Mouse (Mus musculus) lung, postnatal 36 days (tissue): Measurements from ENCODE around the gene Cbx2.

Experiments
- DNase-seq: peaks from one replicate; pipeline ENCODE4 v3.0.0; 2022; ENCODE audit warnings: mixed read lengths

Gene Cbx2

DNA sequence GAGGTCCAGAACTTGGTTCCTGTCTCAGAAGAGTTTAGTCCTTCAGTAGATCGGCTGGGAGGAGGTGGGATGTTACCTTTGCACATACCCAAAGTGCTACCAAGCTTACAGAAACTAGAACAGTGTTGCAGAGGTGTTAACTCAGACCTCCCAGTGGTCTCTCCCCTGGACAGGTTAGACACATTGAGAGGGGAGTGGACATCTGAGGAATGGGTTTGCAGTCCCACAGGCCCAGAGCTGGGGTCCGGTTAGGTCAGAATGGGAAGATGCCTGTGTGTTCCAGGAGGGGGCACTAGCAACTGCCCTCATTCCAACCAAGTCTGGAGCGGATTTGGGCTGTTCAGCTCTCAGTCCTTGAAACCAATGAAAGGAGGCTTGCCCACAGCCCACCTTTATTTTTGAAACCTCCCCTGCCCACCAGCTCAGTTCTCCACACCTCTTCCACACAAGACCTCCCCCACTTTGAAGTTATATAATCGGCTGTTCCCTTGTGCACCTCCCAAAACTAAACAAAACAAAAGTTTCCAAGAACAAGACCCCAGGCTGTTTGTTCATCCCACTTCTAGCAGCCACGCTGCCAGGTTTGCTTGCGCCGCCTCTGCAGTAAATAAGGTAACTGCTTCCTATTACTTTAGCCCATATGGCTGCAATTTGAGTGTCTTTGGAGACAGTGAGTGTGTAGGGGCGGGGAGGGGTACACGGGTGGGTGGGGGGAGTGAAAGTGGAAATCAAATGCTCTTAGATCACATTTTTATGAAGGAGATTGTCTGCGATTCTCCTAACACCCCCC lies 21.2 kb downstream of the Cbx2 start:
- DNase-seq: no peak

DNA sequence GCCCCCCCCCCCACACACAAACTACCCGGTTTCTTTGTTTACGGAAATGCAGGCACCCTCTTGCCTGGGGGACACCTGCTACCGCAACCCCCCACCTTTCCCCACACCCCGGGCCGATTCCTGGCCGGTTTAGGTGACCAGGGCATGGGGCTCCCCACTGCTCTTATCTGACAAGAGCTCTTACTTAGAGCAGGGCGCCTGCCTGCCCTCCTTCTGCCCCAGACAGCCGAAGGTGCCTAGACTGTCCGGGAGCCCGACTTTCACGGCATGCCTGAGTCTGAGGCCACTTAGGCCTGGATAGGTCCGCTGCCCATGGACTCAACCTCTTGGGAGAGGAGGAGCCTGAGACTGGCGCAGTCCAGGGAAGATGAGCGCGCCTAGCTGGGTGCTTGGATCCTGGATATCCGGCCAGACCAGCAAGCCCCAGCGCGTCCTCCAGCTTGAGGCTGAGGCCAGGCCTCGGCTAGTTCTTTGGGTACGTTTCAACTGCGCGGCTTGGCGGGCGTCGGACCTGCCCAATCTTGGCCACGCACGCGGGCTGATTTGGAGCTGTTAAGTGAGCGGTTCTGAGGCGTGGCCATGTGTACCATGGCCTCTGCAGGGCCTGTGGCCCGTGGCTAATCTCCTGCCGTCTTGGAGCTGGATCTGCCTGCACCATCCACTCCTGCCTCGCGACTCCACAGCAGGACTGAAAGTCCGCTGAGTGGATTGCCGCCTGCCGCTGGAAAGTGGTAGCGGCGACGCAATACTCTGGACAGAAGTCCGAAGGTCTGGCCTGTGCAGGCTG lies 22.0 kb downstream of the Cbx2 start:
- DNase-seq: no peak

DNA sequence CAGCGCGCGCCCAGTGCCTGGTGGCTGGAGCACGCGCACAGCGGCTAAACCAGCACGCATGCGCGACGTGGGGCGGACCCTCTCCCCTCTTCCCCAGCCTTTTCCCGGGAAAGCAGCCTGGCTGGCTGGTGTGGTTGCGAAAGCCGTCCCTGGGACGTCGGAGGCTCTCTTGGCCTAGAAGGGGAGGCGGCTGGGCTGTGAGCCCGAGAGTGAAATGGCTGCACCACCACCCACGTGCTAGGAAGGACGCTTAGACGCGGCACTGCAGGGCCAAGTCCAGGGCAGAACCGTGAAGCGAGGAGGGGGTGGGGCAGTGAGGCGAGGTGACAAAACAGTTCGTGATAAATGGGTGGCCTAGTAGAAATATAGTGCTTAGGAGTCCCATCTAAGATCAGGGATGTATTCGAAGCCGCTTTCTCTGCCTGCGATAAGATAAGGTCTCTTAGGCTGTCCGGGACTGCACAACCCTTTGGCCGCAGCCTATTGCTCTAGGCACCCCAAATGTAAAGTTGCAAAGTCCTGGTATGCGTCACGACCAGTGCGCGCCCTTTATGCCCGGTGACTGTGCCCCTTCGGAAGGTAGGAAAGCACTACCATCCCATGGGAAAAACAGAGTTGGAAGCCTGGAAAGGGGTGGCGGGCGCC lies 24.0 kb downstream of the Cbx2 start:
- peak; percentile 74 for DNase-seq

DNA sequence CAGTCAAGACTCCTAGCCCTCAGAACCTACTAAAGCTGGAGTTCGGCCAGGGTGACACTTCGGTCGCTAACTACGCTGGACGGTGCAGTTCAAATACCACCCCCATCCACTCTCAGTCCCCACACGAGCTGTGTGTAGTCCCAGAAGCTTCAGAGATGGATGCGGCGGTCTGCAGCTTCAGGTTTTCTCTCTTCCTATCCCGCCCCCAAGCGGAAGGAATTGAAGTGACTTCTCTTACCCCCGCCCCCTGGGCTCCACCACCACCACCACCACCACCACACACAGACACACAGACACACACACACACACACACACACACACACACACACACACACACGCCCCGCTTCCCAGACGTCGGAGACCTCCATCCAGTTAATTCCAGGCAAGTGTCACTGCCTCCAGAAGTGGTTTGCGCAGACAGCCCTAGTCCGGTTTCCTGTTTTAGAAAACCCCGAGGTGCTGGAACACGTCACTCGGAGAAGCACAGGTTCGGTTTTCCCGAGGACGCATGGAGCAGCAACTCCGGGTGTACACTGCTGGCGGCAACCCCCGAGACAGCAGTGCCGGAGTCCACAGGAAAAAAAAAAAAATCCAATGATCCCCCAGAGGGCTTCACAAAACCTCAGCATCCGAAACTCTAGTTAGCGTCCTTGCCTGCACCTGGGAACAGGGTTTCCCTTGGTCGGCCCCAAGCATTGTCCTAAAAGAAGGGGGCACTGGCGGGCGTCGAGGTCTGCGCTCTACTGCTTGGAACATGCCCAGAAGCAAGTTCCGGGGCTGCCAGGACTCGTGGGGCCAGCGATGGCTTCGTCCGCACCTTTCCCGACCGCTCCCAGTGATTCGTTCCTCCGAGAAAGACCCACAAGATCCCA lies 24.7 kb downstream of the Cbx2 start:
- no peak for DNase-seq

DNA sequence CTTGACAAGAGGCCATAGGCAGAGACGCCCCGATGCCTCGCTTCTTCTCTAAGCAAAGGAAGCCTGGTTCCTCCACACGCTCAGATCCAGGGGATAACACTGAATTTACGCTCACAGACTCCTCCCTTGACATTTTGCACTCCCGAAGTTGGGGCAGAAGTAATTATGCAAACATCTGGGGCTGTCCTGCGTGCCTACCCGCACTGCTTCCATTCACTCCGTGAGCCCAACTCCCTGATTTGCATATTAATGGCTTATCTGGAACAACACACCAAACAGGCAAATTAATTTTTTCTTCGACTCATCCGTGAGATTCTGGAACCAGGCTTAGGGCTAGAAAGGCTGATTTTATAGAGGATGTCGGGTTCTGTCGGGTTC lies 25.4 kb downstream of the Cbx2 start:
- no peak for DNase-seq

DNA sequence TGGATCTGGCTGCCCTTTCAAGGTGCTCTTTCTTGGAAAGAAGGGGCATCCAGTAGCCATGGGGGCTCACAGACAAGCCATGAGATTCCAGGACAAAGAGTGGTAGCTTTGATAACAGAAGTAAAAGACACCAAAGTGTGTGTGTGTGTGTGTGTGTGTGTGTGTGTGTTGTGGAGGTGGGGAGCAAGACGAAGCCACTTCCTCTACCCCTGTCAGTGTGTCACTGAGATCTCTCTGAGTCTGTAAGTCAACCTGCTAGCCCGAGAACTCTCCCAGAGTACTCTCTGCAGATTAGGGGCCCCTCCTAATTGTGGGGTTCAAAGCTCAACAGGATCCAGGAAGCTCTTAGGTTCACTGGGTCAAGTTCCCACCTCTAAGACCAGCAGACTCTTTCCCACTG lies 27.6 kb downstream of the Cbx2 start:
- no peak for DNase-seq

DNA sequence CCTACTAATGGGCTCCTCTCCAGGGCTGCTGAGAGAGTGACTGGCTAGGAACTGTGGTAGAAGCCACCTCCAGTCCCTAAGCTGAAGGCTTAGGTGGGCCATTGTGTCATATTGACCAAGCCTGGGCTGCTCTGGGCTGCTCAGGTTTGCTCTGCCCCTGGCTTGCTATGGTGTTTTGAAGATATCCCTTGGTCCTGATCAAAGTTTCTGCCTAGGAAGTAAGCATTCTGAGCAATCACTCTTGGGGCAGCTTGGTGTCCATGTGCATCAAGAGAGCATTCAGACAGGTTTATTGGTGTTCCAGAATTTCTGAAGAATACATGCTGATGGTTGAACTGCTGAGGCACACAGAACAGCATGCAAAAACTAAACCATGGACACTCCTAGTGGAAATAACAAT lies 28.7 kb downstream of the Cbx2 start:
- DNase-seq: no peak

DNA sequence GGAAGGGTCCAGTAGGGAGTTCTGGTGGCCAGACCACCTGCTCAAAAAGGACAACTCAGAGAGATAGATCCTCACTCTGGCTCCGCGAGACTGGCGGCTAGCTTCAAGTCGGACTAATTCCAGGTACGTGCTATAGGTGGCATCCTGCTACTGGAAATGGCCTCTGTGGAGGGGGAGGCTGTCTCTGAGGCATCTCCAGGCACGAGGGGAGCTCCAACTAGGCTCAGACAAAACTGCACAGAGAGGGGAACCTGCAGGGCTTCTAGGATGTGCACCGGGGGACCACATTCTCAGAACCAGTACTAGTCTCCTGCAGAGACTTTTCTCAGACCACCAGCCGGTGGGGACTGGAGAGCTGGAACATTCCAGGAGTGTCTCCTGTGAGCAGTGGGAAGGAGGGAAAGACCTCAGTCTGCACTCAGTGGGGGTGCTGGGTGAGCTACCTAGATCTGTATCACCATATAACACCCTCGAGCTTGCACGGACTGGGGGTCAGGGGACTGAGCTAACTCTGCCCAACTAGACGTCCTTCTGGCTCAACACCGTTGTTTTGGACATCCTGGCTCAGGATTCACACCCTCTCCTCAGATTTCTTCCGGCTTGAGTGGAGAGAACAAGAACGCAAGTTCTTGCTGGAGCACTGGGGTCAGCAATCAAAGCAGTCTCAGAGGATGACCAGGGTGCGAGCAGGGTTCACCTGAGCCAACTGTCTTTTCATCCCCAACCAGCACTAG lies 29.3 kb downstream of the Cbx2 start:
- peak; percentile 62 for DNase-seq

DNA sequence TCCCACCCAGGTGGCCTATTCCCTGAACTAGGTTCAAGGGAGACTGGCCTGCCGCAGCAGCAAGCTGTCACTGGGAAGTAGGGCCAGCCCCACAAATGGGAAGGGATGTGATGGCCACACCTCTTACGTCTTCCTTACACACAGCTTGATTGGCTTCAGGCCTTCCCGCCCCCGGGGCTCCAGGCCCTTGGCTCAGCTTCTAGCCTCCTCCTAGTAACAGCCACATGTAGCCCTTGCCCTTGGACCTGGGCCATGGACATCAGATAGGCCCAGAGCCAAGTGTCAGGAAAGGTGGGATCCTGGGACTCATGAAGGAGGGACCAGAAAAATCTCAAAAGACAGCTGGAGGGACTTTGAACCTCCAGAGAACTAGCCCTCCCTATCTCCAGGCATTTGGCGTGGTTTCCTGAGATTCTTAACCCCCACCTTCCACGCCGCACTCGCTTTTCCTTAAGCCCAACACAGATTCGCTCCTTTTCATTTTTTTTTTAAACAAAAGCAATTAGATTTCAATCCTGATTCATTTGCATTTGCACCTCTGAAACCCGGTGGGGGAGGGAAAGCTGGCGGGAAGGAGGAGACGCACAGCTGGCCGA lies 30.0 kb downstream of the Cbx2 start:
- DNase-seq: peak; percentile 56

DNA sequence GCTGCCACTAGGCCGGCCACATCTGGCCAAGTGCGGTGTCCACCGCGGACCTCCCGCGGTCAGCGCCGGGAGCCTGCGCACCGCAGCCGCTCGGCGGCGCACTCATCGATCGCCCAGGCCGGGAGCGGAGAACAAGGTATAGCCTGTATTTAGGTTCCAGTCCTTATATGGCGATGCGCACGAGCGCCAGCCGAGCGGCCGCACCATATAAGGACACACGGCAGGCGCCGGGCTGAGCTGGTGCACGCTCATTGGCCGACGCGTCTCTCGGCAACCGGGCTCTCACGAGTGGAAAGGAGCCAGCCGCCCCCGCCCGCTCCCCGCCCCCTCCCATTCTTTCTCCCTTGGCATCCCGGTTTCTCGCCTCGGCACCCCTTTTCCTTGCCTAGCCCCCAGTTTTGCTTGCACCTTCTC lies 30.5 kb downstream of the Cbx2 start:
- peak; percentile 87 for DNase-seq

DNA sequence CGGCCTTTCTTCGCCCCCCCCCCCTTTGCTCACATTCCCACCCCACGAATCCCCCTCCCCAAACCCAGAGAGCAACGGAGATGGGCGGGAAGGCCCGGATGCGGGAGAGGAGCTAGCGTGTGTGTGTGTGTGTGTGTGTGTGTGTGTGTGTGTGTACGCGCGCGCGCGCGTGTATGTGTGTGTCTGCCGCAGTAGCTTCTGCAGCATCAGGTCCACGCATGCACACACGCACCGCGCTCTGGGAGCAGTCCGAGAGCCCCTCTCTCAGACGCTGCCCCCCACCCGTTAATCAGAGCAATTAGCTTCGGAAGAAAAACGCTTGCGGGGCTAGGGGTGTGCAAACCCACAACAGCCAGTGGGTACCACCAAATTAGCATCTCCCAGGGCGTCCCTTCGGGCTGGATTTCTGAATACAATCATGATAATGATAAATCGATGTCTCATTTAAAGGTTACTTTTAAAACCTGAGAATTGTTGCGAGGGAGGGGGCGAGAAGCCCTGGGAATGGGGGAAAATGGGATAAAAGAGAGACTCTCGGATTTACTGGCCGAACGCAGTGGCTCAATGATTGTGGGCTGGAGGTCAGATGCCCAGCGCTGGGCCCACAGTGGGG lies 31.1 kb downstream of the Cbx2 start:
- DNase-seq: no peak

DNA sequence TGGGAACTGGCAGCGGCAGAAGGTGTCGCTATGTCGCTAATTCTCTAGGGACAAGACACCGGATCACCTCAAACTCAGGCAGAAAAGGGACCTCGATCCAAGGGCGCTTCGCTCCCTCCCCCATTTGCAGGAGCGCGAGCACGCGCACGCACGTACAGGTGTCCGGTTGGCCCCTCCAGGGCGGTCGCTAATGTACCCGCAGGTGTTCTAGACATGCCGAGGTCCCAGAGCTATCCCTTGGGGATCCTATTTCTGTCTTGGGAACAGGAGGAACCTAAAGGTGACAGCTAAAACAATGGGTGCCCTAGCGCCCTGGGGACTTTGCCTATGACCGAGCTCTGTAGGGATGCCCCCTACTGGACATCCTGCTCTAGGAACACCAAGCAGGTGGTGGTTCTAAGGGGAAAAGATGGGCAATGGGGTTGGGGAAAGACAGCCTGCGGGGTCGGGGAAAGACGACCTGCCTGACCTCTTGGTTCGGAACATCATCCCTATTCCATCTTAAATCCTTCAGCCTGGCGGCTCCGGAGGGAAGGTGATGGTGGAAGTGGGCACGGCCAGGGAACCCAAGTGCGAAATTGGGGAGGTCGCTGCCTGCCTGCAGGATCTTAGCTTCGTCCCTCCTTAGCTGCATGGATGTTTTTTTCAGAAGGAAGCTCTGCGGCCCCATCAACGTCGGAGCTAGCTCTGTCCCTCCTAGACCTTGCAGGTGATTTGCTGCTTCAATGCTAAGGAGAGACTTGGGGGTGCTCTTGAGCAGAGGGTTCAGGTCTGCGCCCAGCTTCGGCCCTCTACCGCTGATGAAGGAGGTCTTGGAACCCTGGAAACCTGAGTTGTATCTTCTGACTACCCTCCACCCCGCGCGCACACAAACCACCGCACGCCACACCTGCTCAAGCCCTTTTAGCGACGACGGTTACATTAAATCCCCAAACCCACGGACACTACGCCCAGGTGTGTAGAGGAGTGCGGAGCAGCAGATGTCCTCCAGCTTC lies 31.9 kb downstream of the Cbx2 start:
- peak; percentile 69 for DNase-seq

DNA sequence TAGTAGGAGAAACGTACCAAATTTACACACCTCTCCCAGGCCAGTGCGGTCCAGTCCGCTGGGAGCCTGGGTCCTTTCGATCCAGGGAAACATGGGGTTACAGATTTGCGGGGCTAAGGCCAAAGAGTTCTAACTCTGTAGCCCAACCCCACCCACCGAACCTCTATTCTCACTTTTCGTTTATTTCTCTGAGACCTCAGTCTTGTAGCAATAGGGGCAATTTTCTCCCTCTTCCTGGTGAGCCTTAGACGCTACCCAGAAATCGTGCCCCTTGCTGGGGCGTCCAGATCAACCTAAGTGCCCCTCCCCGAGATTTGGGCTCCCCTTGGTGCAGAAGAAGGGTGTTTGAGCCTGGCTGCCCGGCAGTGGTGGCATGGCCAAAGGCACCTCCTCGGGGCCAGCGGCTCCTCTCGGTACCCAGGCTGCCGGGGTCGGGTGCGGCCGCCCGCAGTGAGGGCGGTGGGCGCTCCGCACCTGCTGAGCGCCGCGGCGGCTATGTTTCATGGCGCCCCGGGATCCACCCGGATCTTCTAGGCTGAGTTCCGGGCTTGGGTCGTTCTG lies 32.9 kb downstream of the Cbx2 start:
- no peak for DNase-seq

DNA sequence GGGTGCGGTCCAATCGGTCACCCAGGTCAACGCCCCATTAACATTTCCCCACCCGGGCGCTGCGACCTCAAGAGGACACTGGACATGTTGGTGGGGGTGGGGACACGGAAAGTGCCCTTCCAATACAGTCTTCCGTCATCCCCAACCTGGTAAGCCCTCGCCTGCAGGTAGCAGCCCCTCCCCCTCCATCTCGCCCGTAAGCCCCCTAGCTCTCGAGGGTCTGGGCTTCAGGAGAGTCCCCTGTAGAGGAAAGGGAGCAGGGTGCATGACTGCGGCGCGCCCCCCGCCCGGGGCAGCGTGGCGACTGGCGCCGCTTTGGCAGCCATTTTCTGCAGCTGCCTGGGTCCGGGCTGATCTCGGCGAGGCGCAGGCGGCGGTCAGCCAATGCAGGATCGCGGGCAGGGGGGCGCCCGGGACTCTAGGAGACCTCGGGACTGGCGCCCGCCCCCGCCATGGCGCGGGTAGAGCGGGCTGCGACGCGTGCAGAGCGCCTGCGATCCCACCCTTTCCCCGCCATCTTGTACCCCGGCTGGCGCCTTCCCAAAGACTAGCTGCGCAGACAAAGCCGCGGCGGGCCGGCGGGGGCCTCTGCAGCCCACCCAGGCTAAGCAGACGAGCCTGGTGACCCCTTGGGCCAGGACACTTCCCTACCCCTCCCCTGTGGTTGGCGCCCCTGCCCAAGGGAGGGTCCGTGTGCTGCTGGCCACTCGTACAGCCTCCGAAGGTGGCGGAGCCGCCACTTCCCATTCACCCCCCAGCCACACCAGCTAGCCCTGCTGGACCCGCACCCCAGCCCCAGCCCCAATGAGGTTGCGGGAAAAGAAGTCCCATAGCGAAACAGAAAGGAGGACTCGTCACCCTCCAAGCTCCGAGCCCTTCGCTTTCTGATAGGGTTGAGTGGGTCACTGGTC lies 33.8 kb downstream of the Cbx2 start:
- peak; percentile 71 for DNase-seq

DNA sequence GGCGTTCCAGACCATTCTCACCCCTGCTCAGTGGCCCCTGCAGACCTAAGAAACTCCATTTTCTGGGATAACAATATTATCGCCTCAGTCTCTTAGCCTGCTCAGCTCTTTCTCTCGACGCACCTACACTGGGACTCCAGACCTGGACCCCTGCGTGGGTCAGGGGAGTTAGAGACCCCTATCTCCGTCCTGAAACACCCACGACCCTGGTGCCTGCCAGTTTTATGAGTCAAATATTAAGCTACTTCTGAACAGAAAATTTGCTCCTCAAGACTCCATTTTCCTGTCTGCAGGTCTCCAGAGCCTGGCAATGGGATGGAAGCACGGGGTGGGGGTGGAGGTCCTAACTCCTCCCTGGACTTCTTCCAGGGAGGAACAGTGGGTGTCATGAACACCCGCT lies 34.5 kb downstream of the Cbx2 start:
- DNase-seq: no peak

DNA sequence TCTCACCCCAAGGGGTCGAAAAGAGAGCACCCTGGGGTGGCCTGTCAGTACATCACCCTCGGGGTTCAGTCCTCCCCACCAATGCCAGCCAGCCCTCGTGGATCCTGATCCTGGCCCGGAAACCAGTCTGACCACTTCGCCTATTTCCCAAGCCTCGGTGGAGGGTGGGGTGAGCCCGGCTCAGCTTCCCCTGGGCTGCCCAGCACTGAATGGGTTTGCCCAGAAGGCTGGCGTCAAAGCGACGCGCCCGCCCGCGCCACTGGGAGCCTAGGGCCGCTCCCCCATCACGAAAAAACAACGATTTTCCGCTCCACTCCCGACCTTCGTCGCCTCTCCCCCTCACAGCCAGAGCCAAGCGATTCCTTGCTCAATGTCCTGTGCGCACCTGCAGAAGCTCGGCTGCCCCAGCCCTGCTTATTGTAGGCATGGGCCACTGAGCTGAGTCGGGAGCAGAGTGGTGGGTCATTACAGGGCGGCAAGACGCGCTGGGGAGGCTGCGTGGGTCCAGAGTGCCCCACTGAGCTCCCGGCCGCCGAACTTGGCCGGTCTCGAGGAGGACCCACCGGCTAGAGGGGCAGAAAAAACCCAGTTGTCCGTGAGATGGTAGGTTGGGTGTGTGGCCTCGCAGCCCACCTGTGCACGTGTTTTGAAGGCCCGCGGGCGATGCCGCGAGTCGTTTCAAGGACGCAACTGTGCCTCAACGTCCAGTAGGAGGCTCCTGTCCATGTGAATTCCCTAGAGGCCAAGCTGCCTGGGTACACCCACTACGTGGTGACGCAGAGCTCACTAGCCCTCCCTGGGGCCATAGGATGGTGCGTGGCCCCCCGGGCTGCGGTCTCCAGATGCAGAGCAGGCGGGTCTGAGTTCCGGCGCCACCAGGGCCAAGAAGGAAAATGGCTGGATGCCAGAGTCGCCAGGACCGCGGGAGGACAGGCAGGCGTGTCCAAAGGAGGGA lies 35.6 kb downstream of the Cbx2 start:
- DNase-seq: peak; percentile 88

DNA sequence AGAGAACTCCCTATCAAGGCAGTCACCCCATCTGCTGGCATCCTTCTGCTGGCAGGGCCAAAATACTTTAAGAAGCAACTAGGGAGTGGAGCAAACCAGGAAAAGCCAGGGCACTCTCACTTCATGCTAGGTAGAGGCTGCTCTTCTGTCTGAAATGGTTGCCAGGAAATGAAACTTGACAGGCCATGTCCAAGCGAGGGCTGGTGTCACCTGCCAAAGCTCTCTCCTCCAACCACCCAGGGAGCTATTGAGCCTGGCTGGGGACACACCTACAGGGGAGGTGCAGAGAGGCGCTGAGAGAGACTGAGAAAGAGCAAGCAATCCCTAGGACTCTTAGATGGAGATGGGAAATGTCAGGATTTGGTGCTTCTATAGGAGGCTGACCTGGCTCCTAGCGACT lies 36.5 kb downstream of the Cbx2 start:
- peak; percentile 61 for DNase-seq
